Mouse (Mus musculus) embryonic fibroblast, embryonic 13.5 days (primary cell): ENCODE measurements at regions not wholly inside any gene's neighbourhood (a gene's known extent, or its start where the extent isn't known, plus 50 kb on each side); places are given as distances from the start of the nearest gene placed in this dataset.
A peak's percentile ranks its signal among the peaks of the same experiment; 100 is the strongest.

Source experiments
- H3K27ac ChIP-seq: 2 replicates; pipeline ENCODE4 v1.5.1; 2012; ENCODE audit warnings: low read length, control low read depth, inconsistent platforms; ENCODE audit not compliant: insufficient read depth
- H3K4me1 ChIP-seq: 2 replicates; pipeline ENCODE4 v1.6.1; 2011; ENCODE audit warnings: low read length; ENCODE audit not compliant: control insufficient read depth, insufficient read depth
- H3K4me3 ChIP-seq: 2 replicates; pipeline ENCODE4 v1.5.1; 2011; ENCODE audit warnings: mild to moderate bottlenecking, control low read depth, low read length; ENCODE audit not compliant: insufficient read depth
- CTCF ChIP-seq: IDR thresholded peaks from 2 replicates; pipeline ENCODE4 v1.5.1; 2011; ENCODE audit warnings: mild to moderate bottlenecking, control low read depth, low read length, moderate library complexity, borderline replicate concordance; ENCODE audit not compliant: insufficient read depth
- POLR2A ChIP-seq: IDR thresholded peaks from 2 replicates; pipeline ENCODE4 v1.6.1; 2011; ENCODE audit warnings: low read depth, mild to moderate bottlenecking, control low read depth, low read length, moderate library complexity

- TF ChIP-seq POLR2A (no peak), CTCF (peak; percentile 90)
- no peak overlapping the region for H3K4me3 ChIP-seq
- H3K4me1 ChIP-seq: no peaks in the 10 kb centered on the region
- H3K27ac ChIP-seq: no peak overlapping the region
Observed at GRCm38 (mm10) chr3:14381421-14381992, 99.0 kb upstream of the Slc7a12 start.

DNA sequence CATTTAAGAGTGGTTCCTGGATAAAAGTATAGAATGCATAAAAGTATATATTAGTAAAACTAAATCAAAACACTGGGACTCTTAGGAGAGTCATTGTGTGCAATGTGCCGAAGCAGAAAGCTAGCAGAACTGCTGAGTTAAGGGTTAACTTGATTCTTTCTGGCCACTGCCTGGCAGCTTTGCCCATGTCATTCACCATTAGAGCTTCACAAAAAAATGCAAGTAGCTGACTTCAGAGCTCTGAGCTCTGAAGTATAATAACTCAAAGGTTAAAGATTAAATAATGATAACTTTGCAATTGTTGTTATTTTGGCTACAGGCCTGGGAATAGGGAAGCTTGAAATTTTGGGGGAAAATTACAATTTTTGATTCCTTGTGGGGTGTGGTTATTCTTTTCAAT is 89.8 kb upstream of the Slc7a12 start:
- TF ChIP-seq POLR2A: no peak
- TF ChIP-seq CTCF: no peak
- Histone ChIP-seq H3K4me3 (no peak overlapping the region), H3K27ac (no peak overlapping the region), H3K4me1 (no peaks in the 10 kb centered on the region)

DNA sequence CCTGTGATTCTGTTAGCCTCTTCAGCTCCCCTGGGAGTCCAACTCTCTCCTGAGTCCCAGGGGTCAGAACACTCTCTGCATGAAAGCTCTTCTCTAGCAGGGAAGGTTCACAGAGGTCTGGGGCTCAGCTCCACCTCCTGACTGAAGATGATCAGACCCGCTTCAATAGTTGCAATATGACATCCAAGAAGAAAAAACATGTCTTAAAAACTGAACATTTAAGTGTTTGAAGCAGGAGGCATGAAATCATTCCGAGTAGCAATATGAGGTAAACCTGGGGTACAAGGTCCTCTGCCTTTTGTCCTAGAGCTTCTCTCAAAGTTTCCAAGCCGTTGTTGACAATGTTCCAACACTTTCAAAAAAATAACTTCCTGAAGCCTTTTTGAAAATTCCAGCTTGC is 81.8 kb upstream of the Slc7a12 start:
- Histone ChIP-seq H3K4me1 (no peaks in the 10 kb centered on the region), H3K4me3 (no peak overlapping the region), H3K27ac (no peak overlapping the region)
- no peak for TF ChIP-seq POLR2A
- TF ChIP-seq CTCF: no peak

GRCm38 (mm10) chr3:14408435-14409125 is 71.9 kb upstream of the Slc7a12 start:
- Histone ChIP-seq H3K27ac (no peak overlapping the region), H3K4me1 (no peaks in the 10 kb centered on the region), H3K4me3 (no peak overlapping the region)
- TF ChIP-seq POLR2A (no peak), CTCF (no peak)
